Mouse (Mus musculus) neural tube, embryonic 13.5 days (tissue): ENCODE data around the gene Lurap1l. TPM values are rescaled to one million over a fixed set of nuclear protein-coding genes. Genes with fewer than 3 reads are reported as not detected.
"Not testable (repeated sequence)": the region's sequence is repeated elsewhere in the genome, so short reads cannot be mapped to it uniquely, and the experiment has no call there.

Experiments
- ATAC-seq: fragments of 200-750 bp; cut with Nextera tagmentation; 2 replicates; pipeline ENCODE4 v1.8.0; 2017; ENCODE audit warnings: low read depth, mild to moderate bottlenecking, moderate TSS enrichment, moderate library complexity
- H3K27ac ChIP-seq: fragments of 300-500 bp; sonication (generic); replicated peaks from 2 replicates; pipeline ENCODE4 v1.5.1; 2015; ENCODE audit warnings: moderate library complexity, mild to moderate bottlenecking, inconsistent platforms
- H3K27me3 ChIP-seq: fragments of 300-500 bp; sonication (generic); 2 replicates; pipeline ENCODE4 v1.6.1; 2015; ENCODE audit warnings: mild to moderate bottlenecking, inconsistent platforms
- H3K36me3 ChIP-seq: fragments of 300-500 bp; sonication (generic); 2 replicates; pipeline ENCODE4 v1.6.1; 2015; ENCODE audit warnings: mild to moderate bottlenecking, inconsistent platforms
- H3K4me1 ChIP-seq: fragments of 300-500 bp; sonication (generic); replicated peaks from 2 replicates; pipeline ENCODE4 v1.6.1; 2015; ENCODE audit warnings: inconsistent platforms
- H3K4me2 ChIP-seq: fragments of 300-500 bp; sonication (generic); 2 replicates; pipeline ENCODE4 v1.6.1; 2015; ENCODE audit warnings: inconsistent platforms, mild to moderate bottlenecking, moderate library complexity
- H3K4me3 ChIP-seq: fragments of 300-500 bp; sonication (generic); 2 replicates; pipeline ENCODE4 v1.5.1; 2015; ENCODE audit warnings: mild to moderate bottlenecking, inconsistent platforms
- H3K9ac ChIP-seq: fragments of 300-500 bp; sonication (generic); 2 replicates; pipeline ENCODE4 v1.6.1; 2015; ENCODE audit warnings: moderate library complexity, mild to moderate bottlenecking, inconsistent platforms
- H3K9me3 ChIP-seq: fragments of 300-500 bp; sonication (generic); 2 replicates; pipeline ENCODE4 v1.6.1; 2016; ENCODE audit warnings: inconsistent platforms
- WGBS: fragments of 180-500 bp; shearing (Covaris S2); methylation state at CpG from one replicate; pipeline ENCODE4 v1.1.7; 2015; 5-methylcytosine and 5-hydroxymethylcytosine counted together
- polyA plus RNA-seq: library from polyadenylated mRNA; unstranded; fragments of >200 nt; fragmentation: Nextera tagmentation; extraction: Ambion mirVana; gene quantifications from 2 replicates; pipeline ENCODE4 v1.2.1, GENCODE M21; 2015

Lurap1l gene
- polyA plus RNA-seq, 1 experiment from 2014 or later: 8.2 TPM

- no peak for ATAC-seq
Measured at GRCm38 (mm10) chr4:80895278-80895894, 15.1 kb upstream of the Lurap1l start.

GRCm38 (mm10) chr4:80906726-80907125 lies 3.7 kb upstream of the Lurap1l start:
- 78% methylated on average over 3 of the region's 3 CpGs for WGBS
- Histone ChIP-seq H3K27me3 (no peaks in the 10 kb centered on the region), H3K27ac (no peak overlapping the region), H3K4me2 (no peak overlapping the region), H3K36me3 (no peaks in the 10 kb centered on the region), H3K4me3 (no peak overlapping the region), H3K4me1 (peaks cover 3% of the 10 kb centered on the region; the same call in 1 of the 2 replicates), H3K9me3 (no peaks in the 10 kb centered on the region), H3K9ac (no peak overlapping the region)
- no peak for ATAC-seq

More at GRCm38 (mm10) chr4:80895278-80895894, 15.1 kb upstream of the Lurap1l start:
- no peaks in the 10 kb centered on the region for H3K4me1 ChIP-seq
- no peaks in the 10 kb centered on the region for H3K27me3 ChIP-seq
- H3K4me3 ChIP-seq: no peak overlapping the region
- H3K9me3 ChIP-seq: no peaks in the 10 kb centered on the region
- H3K36me3 ChIP-seq: no peaks in the 10 kb centered on the region
- H3K27ac ChIP-seq: no peak overlapping the region
- no peak overlapping the region for H3K4me2 ChIP-seq
- no peak overlapping the region for H3K9ac ChIP-seq
- 75% methylated on average over 4 of the region's 4 CpGs for WGBS

DNA sequence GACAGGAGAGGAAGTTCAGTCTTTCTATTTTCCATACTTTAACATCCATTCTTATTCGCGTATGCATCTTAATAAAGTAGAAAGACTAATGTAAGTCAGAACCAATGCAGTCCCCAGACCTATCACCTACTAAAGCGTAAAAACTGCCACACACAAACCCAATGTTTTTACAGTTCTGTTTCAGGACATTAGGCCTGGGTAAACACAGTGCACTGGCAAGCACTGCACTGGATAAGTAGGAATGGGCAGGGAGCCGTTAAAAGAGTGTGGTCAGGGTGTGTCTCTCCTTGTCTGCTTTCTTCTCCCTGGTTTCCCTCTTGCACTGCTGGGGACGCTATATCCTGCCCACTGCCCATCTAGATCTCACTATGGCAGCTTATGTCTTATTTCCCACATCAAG lies 2.5 kb upstream of the Lurap1l start:
- ATAC-seq: no peak
- H3K9me3 ChIP-seq: no peaks in the 10 kb centered on the region
- no peaks in the 10 kb centered on the region for H3K27me3 ChIP-seq

GRCm38 (mm10) chr4:80908902-80909301 lies 1.5 kb upstream of the Lurap1l start:
- WGBS: 88% methylated on average over 4 of the region's 4 CpGs
- H3K9me3 ChIP-seq: no peaks in the 10 kb centered on the region

More for the DNA sequence above, 2.5 kb upstream of the Lurap1l start:
- Histone ChIP-seq H3K9ac (no peak overlapping the region), H3K4me2 (no peak overlapping the region), H3K4me1 (peaks cover 10% of the 10 kb centered on the region), H3K27ac (no peak overlapping the region), H3K4me3 (no peak overlapping the region), H3K36me3 (no peaks in the 10 kb centered on the region)
- 80% methylated on average over 5 of the region's 5 CpGs for WGBS

GRCm38 (mm10) chr4:80910871-80911701 lies 640 bp downstream of the Lurap1l start:
- ATAC-seq: peak; percentile 90
- Histone ChIP-seq H3K4me3 (peak overlapping the region; percentile 64), H3K36me3 (no peaks in the 10 kb centered on the region), H3K27ac (peak overlapping the region; percentile 92), H3K4me2 (peak overlapping the region; percentile 63), H3K4me1 (peaks cover 14% of the 10 kb centered on the region), H3K9ac (peak overlapping the region; percentile 81), H3K27me3 (no peaks in the 10 kb centered on the region), H3K9me3 (no peaks in the 10 kb centered on the region)
- WGBS: under 1% methylated on average over 58 of the region's 58 CpGs

More at GRCm38 (mm10) chr4:80908902-80909301, 1.5 kb upstream of the Lurap1l start:
- Histone ChIP-seq H3K9ac (no peak overlapping the region), H3K36me3 (no peaks in the 10 kb centered on the region), H3K27me3 (no peaks in the 10 kb centered on the region), H3K4me3 (no peak overlapping the region), H3K4me1 (peaks cover 10% of the 10 kb centered on the region), H3K4me2 (no peak overlapping the region), H3K27ac (no peak overlapping the region)
- no peak for ATAC-seq

GRCm38 (mm10) chr4:80911706-80912540 lies 1.5 kb downstream of the Lurap1l start:
- WGBS: 1% methylated on average over 26 of the region's 27 CpGs
- Histone ChIP-seq H3K4me3 (peak overlapping the region; percentile 64), H3K9me3 (no peaks in the 10 kb centered on the region), H3K27ac (peak overlapping the region; percentile 92), H3K9ac (peak overlapping the region; percentile 81), H3K4me1 (peaks cover 14% of the 10 kb centered on the region), H3K36me3 (no peaks in the 10 kb centered on the region), H3K27me3 (no peaks in the 10 kb centered on the region), H3K4me2 (peak overlapping the region; percentile 63)
- ATAC-seq: peak; percentile 94

- Histone ChIP-seq H3K27ac (no peak overlapping the region), H3K4me3 (no peak overlapping the region), H3K36me3 (no peaks in the 10 kb centered on the region), H3K27me3 (no peaks in the 10 kb centered on the region), H3K4me1 (peaks cover 13% of the 10 kb centered on the region), H3K9me3 (no peaks in the 10 kb centered on the region), H3K9ac (no peak overlapping the region), H3K4me2 (no peak overlapping the region)
- ATAC-seq: no peak
- 66% methylated on average over 2 of the region's 2 CpGs for WGBS
Measured at GRCm38 (mm10) chr4:80915211-80915610, 4.8 kb downstream of the Lurap1l start.

DNA sequence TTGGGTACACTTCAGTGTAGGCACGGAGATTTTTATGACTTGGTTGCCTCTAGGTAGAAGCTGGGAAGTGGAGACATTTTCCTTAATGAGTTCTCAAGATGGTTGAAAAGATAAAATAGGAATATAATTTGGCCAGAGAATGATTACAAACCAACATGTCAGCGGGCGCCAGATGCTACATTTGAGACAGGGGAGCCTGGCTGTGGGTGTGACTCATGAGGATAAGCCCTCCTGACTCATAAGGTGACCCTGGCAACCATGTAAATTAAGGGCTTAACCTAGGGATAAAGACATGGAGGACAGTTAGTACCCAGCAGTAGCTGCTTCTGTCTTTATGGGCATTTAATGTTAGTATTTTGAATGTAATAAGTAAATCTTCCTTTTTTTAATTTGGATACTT lies 6.2 kb downstream of the Lurap1l start:
- no peaks in the 10 kb centered on the region for H3K36me3 ChIP-seq
- no peak overlapping the region for H3K27ac ChIP-seq
- H3K4me1 ChIP-seq: peaks cover 10% of the 10 kb centered on the region
- H3K9ac ChIP-seq: no peak overlapping the region
- no peaks in the 10 kb centered on the region for H3K27me3 ChIP-seq
- WGBS: 80% methylated on average over 3 of the region's 3 CpGs
- no peaks in the 10 kb centered on the region for H3K9me3 ChIP-seq
- ATAC-seq: no peak
- no peak overlapping the region for H3K4me2 ChIP-seq
- H3K4me3 ChIP-seq: no peak overlapping the region

DNA sequence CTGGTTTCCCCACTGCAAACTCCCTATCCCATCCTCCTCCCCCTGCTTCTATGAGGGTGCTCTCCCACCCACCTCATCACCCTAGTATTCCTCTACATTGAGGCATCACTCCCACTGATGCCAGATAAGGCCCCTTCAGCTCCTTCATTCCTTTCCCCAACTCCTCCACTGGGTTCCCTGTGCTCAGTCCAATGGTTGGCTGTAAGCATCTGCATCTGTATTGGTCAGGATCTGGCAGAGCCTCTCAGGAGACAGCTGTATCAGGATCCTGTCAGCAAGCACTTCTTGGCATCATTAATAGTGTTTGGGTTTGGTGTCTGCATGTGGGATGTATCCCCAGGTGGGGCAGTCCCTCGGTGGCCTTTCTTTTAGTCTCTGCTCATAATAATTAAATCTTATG lies 6.7 kb downstream of the Lurap1l start:
- not testable (repeated sequence) for H3K36me3 ChIP-seq, H3K9me3 ChIP-seq, H3K4me2 ChIP-seq, H3K4me3 ChIP-seq, H3K27me3 ChIP-seq, ATAC-seq, H3K9ac ChIP-seq, H3K4me1 ChIP-seq, H3K27ac ChIP-seq
- WGBS: 75% methylated on average over 1 of the region's 1 CpGs

- no peaks in the 10 kb centered on the region for H3K9me3 ChIP-seq
- no peak overlapping the region for H3K9ac ChIP-seq
- peaks cover 4% of the 10 kb centered on the region for H3K4me1 ChIP-seq
- no peak overlapping the region for H3K4me3 ChIP-seq
- 82% methylated on average over 3 of the region's 3 CpGs for WGBS
- ATAC-seq: no peak
- H3K27ac ChIP-seq: no peak overlapping the region
- H3K27me3 ChIP-seq: no peaks in the 10 kb centered on the region
- no peak overlapping the region for H3K4me2 ChIP-seq
- H3K36me3 ChIP-seq: no peaks in the 10 kb centered on the region
Measured at GRCm38 (mm10) chr4:80917812-80918211, 7.4 kb downstream of the Lurap1l start.

GRCm38 (mm10) chr4:80918526-80919129 lies 8.2 kb downstream of the Lurap1l start:
- Histone ChIP-seq H3K27ac (no peak overlapping the region), H3K27me3 (no peaks in the 10 kb centered on the region), H3K9ac (no peak overlapping the region), H3K9me3 (no peaks in the 10 kb centered on the region), H3K4me1 (peaks cover 4% of the 10 kb centered on the region; the same call in 1 of the 2 replicates), H3K4me2 (no peak overlapping the region), H3K4me3 (no peak overlapping the region), H3K36me3 (no peaks in the 10 kb centered on the region)
- ATAC-seq: no peak
- 74% methylated on average over 3 of the region's 3 CpGs for WGBS
